Mouse (Mus musculus) cerebellum, adult 11-12 months (tissue): ENCODE measurements around the gene C7.
A peak's percentile ranks its signal among the peaks of the same experiment; 100 is the strongest.
"Not testable (repeated sequence)": the region's sequence is repeated elsewhere in the genome, so short reads cannot be mapped to it uniquely, and the experiment has no call there.

Experiments used
- DNase-seq: peaks from one replicate; pipeline ENCODE4 v3.0.0; 2022

Gene C7

DNA sequence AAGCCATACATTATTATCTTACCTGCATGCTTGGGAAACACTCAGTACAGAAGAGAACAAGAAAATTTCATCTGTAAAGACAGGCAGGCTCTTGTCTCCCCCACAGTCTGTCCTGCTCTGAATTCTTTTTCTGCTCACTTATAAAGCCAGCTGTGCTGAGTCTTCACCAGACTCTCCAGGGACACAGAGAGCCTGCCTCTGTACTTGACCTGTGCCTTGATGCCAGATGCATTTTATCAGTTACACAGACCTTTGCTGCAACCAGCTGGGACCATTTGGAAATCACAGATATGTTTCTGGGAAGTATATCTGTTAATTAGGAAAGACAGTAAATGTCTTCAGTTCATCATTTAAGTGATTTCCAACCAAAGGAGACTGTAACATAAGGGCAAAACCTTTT lies at the start of gene C7:
Gene C7 (minus strand): TSS at position 106 of the 400 bp plus-strand sequence.
- no peak for DNase-seq

DNA sequence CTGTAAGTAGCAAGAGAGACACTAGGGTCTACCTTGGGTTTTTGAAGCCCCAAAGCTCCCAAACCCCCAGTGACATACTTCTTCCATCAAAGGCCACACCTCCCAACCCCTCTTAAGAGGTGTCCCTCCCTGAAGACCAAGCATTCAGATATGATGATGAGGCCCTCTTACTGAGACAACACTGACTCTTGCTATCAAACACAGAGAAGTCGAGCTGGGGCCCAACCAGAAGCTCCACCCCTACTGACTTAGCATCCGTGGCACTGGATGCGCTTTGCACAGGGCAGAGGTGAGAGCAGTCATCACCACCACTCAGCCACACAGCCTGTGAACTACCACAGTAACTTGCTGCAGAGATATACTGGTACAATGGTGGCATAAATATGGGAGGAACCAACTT lies 49.1 kb upstream of the C7 start:
- DNase-seq = no peak

DNA sequence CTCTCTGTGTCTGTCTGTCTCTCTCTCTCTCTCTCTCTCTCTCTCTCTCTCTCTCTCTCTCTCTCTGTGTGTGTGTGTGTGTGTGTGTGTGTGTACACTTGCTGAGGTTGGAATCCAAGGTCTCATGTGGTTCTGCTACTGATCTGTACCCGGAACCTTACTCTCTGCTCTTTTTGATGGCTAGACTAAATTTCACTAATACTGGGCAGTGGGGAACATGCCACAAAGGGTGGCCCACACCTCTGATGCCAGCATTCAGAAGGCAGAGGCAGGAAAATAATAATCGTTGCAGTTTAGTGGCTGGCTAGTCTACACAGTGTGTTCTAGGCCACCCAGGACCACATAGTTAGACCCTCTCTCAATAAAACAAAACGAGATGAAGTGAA lies 45.1 kb upstream of the C7 start:
- no peak for DNase-seq

GRCm38 (mm10) chr15:5107686-5108654 lies 44.4 kb upstream of the C7 start, which contains the start of gene Card6:
Gene Card6, minus strand, starts transcription at chr15:5108539.
- no peak for DNase-seq

DNA sequence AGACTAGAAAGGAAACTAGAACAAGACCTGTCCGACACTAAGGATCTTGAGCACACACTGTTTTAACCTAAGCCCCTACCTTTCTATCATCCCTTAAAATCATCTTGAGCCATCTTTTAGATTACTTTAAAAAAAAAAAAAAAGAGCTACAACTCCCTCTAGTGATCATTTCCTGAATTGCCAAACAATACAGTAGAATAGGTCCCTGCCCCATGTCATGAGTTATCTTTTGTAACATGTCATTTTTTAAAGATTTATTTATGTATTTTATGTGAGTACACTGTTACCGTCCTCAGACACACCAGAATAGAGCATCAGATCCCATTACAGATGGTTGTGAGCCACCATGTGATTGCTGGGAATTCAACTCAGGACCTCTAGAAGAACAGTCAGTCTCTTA lies 42.8 kb upstream of the C7 start:
- no peak for DNase-seq

GRCm38 (mm10) chr15:5105891-5106290 lies 42.4 kb upstream of the C7 start:
- no peak for DNase-seq

GRCm38 (mm10) chr15:5102312-5102711 lies 38.8 kb upstream of the C7 start:
- no peak for DNase-seq

- no peak for DNase-seq
These were observed 33.8 kb upstream of the C7 start for GRCm38 (mm10) chr15:5097376-5097775.

DNA sequence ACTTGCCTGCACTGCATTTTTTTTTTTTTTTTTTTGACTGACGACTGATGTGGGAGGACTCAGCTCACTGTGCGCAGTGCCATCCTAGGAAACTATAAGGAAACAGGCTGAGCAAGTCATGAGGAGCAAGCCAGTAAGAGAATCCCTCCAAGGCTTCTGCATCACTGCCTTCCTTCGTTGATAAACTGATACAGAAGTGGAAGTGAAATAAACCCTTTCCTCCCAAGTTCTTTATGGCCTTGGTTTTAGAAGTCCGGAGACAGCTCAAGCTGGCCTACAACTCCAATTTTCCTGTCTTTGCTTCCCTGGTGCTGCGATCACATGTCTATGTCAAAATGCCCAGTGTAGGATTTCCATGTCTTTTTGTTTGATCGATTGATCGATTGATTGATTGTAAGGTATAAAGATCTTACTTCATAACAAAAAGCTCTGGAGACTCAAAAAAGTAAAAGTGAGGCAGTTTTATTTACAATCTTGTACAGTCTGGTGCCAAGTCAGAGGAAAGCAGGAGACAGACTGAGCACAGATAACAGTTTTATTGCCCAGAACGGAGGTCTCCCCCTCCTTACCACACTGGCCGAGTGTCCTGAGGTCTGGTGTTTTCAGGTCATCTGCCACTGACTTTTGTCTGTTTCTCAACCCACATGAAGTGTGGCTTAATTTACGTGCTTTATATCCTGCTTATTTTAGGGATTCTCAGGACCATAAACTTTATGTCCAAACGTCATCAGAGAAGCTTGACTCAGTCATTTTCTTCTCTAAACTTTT lies 32.2 kb upstream of the C7 start:
- no peak for DNase-seq

DNA sequence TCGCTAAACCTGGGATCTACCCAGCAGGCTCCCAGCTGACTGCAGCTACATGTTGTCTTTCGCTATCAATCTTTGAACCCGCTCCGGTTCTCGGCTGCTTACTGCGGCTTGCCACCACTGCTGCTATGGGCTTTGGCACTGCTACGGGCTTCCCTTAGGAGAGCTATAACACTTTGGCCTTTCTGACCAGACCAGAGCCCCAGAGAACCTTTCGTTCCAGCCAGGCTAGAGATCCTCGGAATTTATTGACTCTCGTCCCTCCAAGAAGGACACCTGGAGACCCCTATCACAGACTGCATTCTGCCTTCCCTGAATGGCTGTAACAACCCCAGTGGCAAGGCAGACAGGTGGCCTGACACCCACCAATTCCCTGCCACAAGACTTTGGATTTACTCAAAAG lies 26.6 kb upstream of the C7 start:
- no peak for DNase-seq

GRCm38 (mm10) chr15:5088850-5089608 lies 25.5 kb upstream of the C7 start:
- DNase-seq = no peak

DNA sequence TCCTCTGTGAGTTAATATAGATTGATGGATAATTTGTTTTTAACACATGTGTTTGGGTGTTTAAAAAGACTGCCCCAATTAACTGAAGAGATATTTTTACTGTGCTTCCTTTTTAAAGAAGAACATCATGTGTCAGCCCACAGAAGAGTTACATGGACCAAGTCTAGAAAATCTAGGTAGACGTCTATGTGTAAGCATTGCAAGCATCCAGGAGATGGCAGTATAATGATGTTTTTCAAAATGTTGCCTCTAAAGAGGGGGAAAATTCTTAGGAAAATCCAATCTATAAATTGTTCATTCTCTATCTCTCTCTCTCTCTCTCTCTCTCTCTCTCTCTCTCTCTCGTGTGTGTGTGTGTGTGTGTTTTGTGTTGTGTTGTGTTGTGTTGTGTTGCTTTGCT lies 22.6 kb upstream of the C7 start:
- no peak for DNase-seq

- no peak for DNase-seq
These were observed 17.7 kb upstream of the C7 start for GRCm38 (mm10) chr15:5081235-5081634.

- peak; percentile 31 for DNase-seq
These were observed 5.4 kb upstream of the C7 start for GRCm38 (mm10) chr15:5068801-5069518.

GRCm38 (mm10) chr15:5045560-5046284 lies 17.8 kb downstream of the C7 start:
- no peak for DNase-seq

DNA sequence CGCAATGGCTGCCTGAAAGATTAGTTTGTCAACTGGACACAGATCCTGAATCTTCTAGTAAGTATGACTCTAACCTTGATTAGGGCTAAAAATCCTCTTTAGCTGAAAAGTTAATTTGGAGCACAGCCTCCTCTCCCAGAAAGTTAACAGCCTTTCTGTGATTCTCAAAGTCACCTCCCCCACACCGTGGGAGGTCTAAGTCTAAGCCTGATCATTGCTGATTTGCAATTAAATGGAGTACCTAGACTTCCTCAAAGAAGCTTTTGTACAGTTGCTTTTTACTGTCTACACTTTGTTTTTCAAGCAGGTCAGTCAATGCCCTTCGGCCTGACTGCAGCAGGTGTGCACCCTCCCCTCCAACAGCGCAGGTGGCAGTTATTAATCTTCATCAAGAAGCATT lies 34.3 kb downstream of the C7 start:
- DNase-seq = no peak

- not testable (repeated sequence) for DNase-seq
These were observed 39.9 kb downstream of the C7 start for GRCm38 (mm10) chr15:5023479-5024265.

DNA sequence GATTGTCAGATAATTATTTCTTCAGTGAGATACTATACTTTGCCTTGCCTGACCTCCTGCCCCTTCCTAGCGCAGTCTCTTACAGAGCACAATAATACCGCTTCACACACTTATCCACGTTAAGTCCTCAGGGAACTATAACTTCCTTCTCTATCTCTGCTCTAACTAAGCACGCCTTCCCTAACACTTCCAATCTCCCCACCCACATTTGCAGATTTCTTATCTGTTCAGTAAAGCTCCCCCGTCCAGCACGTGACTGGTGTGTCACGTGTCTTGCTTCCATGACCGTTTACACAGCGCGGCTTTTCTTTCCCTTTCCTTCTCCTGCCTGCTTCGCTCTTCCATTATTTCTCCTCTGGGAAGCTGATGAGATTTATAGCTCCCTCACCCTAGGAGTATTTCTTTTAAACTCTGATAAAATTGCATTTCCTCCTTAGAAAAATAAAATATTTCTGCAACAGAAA lies 53.9 kb downstream of the C7 start:
- no peak for DNase-seq

GRCm38 (mm10) chr15:5003503-5004196 lies 59.9 kb downstream of the C7 start:
- no peak for DNase-seq

DNA sequence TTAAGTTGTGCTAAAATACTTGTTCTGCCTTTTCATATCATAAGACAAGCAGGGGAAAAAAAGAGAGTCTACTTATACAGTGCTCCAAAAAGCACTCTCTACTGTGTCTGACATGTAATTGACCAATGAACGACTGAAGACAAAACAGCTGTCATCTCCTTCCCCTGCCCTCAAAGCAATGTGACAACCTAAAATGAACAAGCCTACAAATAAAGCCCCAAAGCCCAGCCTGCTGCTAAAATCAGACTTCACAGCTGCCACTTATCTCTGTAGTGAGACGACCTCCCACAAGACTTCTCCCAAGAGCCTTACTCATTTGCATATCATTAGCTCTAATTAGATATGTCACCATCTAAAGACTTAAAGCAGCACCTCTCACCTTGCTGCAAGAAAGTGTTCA lies 60.6 kb downstream of the C7 start:
- DNase-seq = no peak
